Mouse (Mus musculus): ENCODE data around the gene Pla2g2f. TPM values are rescaled to one million over a fixed set of nuclear protein-coding genes. Genes with fewer than 3 reads are reported as not detected.
A peak's percentile ranks its signal among the peaks of the same experiment; 100 is the strongest.

The Pla2g2f gene
- polyA plus RNA-seq, 1 experiment = 0.69 TPM

GRCm38 (mm10) chr4:138739136-138739851, 18.1 kb downstream of the Pla2g2f start:
- Histone ChIP-seq H3K4me3 (replicated peaks; ENCODE audit: insufficient read depth, low read depth, low read length) (no peak overlapping the region), H3K27me3 (ENCODE audit: control insufficient read depth, insufficient read depth, low read length) (no peaks in the 10 kb centered on the region), H3K27ac (ENCODE audit: insufficient read depth, low read length) (no peak overlapping the region), H3K4me1 (ENCODE audit: control insufficient read depth, insufficient read depth, low read length) (peaks cover 10% of the 10 kb centered on the region)
- WGBS = 38% methylated on average over 7 of the region's 7 CpGs
- no peak for TF ChIP-seq CTCF (IDR thresholded peaks at IDR 0.05; ENCODE audit: borderline replicate concordance, insufficient read depth, low read depth, low read length)
- TF ChIP-seq POLR2A (IDR thresholded peaks at IDR 0.05; ENCODE audit: borderline replicate concordance, insufficient read depth, low read length) = no peak
- peak; percentile 47 to 57 for DNase-seq

DNA sequence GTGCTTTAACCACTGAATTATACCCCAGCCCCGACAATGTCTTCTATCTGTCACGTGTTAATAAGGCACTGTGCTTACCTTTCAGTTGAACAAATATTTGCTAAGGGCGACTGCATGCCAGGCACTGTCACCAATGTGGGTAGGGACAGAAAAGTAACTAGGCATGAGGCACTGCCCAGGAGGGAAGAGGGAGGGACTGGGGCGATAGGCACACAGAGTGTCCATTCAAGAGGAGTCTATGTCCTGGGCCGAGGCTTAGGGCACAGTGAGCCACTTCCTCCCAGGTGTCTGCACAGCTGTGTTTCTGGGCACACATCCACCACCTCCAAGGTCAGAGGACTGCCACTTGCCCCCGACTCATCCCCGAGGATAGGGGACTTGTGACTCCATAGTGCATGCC, 20.4 kb downstream of the Pla2g2f start, which contains the start of gene Ubxn10:
TSS of gene Ubxn10 (minus strand) at position 137 of the 400 bp plus-strand sequence.
- Histone ChIP-seq H3K27me3 (ENCODE audit: control insufficient read depth, insufficient read depth, low read length) (no peaks in the 10 kb centered on the region), H3K4me3 (replicated peaks; ENCODE audit: insufficient read depth, low read depth, low read length) (no peak within 1 kb of the TSS), H3K4me1 (ENCODE audit: control insufficient read depth, insufficient read depth, low read length) (peaks cover 10% of the 10 kb centered on the region), H3K27ac (ENCODE audit: insufficient read depth, low read length) (no peak within 1 kb of the TSS)
- 75% methylated on average over 7 of the region's 7 CpGs for WGBS
- DNase-seq = no peak
- TF ChIP-seq POLR2A (IDR thresholded peaks at IDR 0.05; ENCODE audit: borderline replicate concordance, insufficient read depth, low read length) = no peak
- TF ChIP-seq CTCF (IDR thresholded peaks at IDR 0.05; ENCODE audit: borderline replicate concordance, insufficient read depth, low read depth, low read length) = no peak

GRCm38 (mm10) chr4:138734863-138735262, 22.6 kb downstream of the Pla2g2f start:
- 84% methylated on average over 4 of the region's 4 CpGs for WGBS
- Histone ChIP-seq H3K27ac (ENCODE audit: insufficient read depth, low read length) (no peak overlapping the region), H3K4me1 (ENCODE audit: control insufficient read depth, insufficient read depth, low read length) (peaks cover 10% of the 10 kb centered on the region), H3K4me3 (replicated peaks; ENCODE audit: insufficient read depth, low read depth, low read length) (no peak overlapping the region), H3K27me3 (ENCODE audit: control insufficient read depth, insufficient read depth, low read length) (no peaks in the 10 kb centered on the region)
- TF ChIP-seq CTCF (IDR thresholded peaks at IDR 0.05; ENCODE audit: borderline replicate concordance, insufficient read depth, low read depth, low read length) = no peak
- TF ChIP-seq POLR2A (IDR thresholded peaks at IDR 0.05; ENCODE audit: borderline replicate concordance, insufficient read depth, low read length) = no peak
- DNase-seq = no peak

- Histone ChIP-seq H3K27me3 (ENCODE audit: control insufficient read depth, insufficient read depth, low read length) (no peaks in the 10 kb centered on the region), H3K4me1 (ENCODE audit: control insufficient read depth, insufficient read depth, low read length) (peaks cover 7% of the 10 kb centered on the region; the same call in 1 of the 2 replicates), H3K27ac (ENCODE audit: insufficient read depth, low read length) (no peak overlapping the region), H3K4me3 (replicated peaks; ENCODE audit: insufficient read depth, low read depth, low read length) (no peak overlapping the region)
- no peak for DNase-seq
- WGBS = 92% methylated on average over 7 of the region's 7 CpGs
- no peak for TF ChIP-seq POLR2A (IDR thresholded peaks at IDR 0.05; ENCODE audit: borderline replicate concordance, insufficient read depth, low read length)
- TF ChIP-seq CTCF (IDR thresholded peaks at IDR 0.05; ENCODE audit: borderline replicate concordance, insufficient read depth, low read depth, low read length) = no peak
Observed at GRCm38 (mm10) chr4:138734105-138734504, 23.3 kb downstream of the Pla2g2f start.

DNA sequence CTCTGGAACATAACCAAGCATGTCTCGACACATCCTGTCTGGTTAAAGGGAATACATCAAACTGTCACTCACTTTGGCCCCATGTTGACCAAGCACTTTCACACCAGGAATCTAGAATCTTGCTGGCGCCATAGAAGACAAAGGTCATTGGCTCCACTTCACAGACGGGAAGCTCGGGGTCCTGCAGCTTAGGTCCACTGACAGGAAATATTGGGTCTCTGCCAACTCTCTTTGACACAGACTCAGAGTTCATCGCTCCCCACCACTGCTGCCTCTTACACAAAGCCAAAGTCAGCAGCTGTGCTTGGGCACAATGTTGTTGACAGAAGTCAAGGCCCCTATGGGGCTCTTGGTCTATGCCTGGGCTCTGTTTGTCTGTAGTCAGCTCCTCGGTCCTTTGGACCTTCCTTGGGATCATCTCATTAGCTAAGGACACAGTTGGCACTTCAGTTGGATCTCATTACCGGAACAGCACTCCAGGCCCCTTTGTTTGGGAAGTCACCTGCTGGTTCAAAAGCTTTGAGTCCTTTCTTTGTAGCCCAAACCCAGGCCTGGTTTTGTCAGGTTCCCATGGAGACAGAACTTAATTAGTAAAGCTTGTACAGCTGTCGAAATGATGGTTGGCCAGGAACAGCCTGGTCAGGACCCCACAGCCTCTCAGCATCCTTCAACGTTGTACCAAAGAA, 28.3 kb downstream of the Pla2g2f start:
- no peak for DNase-seq
- whole genome bisulfite sequencing = 53% methylated on average over 9 of the region's 9 CpGs
- peaks cover 15% of the 10 kb centered on the region for H3K4me1 ChIP-seq (ENCODE audit: control insufficient read depth, insufficient read depth, low read length)
- H3K27me3 ChIP-seq (ENCODE audit: control insufficient read depth, insufficient read depth, low read length) = no peaks in the 10 kb centered on the region
- no peak overlapping the region for H3K4me3 ChIP-seq (replicated peaks; ENCODE audit: insufficient read depth, low read depth, low read length)
- H3K27ac ChIP-seq (ENCODE audit: insufficient read depth, low read length) = no peak overlapping the region
- TF ChIP-seq POLR2A (IDR thresholded peaks at IDR 0.05; ENCODE audit: borderline replicate concordance, insufficient read depth, low read length) (no peak), CTCF (IDR thresholded peaks at IDR 0.05; ENCODE audit: borderline replicate concordance, insufficient read depth, low read depth, low read length) (no peak)

DNA sequence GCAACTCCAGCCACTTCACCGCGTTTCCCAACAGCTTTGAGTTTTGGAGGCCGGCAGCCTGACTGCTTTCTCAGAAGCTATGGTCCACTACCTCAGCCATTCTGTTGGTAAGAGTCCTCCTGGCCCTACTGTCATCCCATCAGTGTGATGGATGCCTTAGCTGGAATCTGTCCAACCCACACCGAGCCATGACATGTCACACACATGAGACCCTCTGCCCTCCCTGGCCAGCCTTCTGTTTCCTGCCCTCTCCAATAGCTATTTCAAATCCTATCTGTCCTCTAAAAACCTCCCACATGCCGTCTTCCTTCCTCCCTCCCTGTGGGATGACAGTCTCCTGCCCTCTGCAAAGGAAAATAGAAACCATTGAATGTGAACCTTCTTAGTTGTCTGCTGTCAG, 31.7 kb downstream of the Pla2g2f start:
- Histone ChIP-seq H3K27ac (ENCODE audit: insufficient read depth, low read length) (no peak overlapping the region), H3K4me3 (replicated peaks; ENCODE audit: insufficient read depth, low read depth, low read length) (no peak overlapping the region), H3K27me3 (ENCODE audit: control insufficient read depth, insufficient read depth, low read length) (no peaks in the 10 kb centered on the region), H3K4me1 (ENCODE audit: control insufficient read depth, insufficient read depth, low read length) (peaks cover 19% of the 10 kb centered on the region)
- no peak for DNase-seq
- 69% methylated on average over 5 of the region's 5 CpGs for WGBS
- TF ChIP-seq POLR2A (IDR thresholded peaks at IDR 0.05; ENCODE audit: borderline replicate concordance, insufficient read depth, low read length) = no peak
- TF ChIP-seq CTCF (IDR thresholded peaks at IDR 0.05; ENCODE audit: borderline replicate concordance, insufficient read depth, low read depth, low read length) = no peak

- TF ChIP-seq POLR2A (IDR thresholded peaks at IDR 0.05; ENCODE audit: borderline replicate concordance, insufficient read depth, low read length) (no peak), CTCF (IDR thresholded peaks at IDR 0.05; ENCODE audit: borderline replicate concordance, insufficient read depth, low read depth, low read length) (no peak)
- DNase-seq = peak; percentile 41 to 48
- Histone ChIP-seq H3K4me1 (ENCODE audit: control insufficient read depth, insufficient read depth, low read length) (peaks cover 19% of the 10 kb centered on the region), H3K27me3 (ENCODE audit: control insufficient read depth, insufficient read depth, low read length) (no peaks in the 10 kb centered on the region), H3K27ac (ENCODE audit: insufficient read depth, low read length) (no peak overlapping the region), H3K4me3 (replicated peaks; ENCODE audit: insufficient read depth, low read depth, low read length) (peak overlapping the region; percentile 11)
- 23% methylated on average over 13 of the region's 13 CpGs for WGBS
Observed at GRCm38 (mm10) chr4:138725127-138725461, 32.3 kb downstream of the Pla2g2f start.
